Mouse (Mus musculus) liver, embryonic 16.5 days (tissue): ENCODE results near the gene Hspa1l. TPM values are rescaled to one million over a fixed set of nuclear protein-coding genes. Genes with fewer than 3 reads are reported as not detected.
"Not testable (repeated sequence)": the region's sequence is repeated elsewhere in the genome, so short reads cannot be mapped to it uniquely, and the experiment has no call there.

Source experiments
- ATAC-seq: fragments of 200-750 bp; cut with Nextera tagmentation; 2 replicates; pipeline ENCODE4 v1.8.0; 2017; ENCODE audit warnings: low read depth, mild to moderate bottlenecking, moderate number of reproducible peaks, moderate library complexity
- H3K27ac ChIP-seq: fragments of 300-500 bp; sonication (generic); 2 replicates; pipeline ENCODE4 v1.5.1; 2014; ENCODE audit warnings: mild to moderate bottlenecking, low read length
- H3K27me3 ChIP-seq: fragments of 300-500 bp; sonication (generic); 2 replicates; pipeline ENCODE4 v1.6.1; 2014; ENCODE audit warnings: low read depth, low read length, mixed read lengths; ENCODE audit not compliant: control insufficient read depth, insufficient read depth
- H3K36me3 ChIP-seq: fragments of 300-500 bp; sonication (generic); 2 replicates; pipeline ENCODE4 v1.6.1; 2014; ENCODE audit warnings: mild to moderate bottlenecking; ENCODE audit not compliant: control insufficient read depth, insufficient read depth
- H3K4me1 ChIP-seq: fragments of 300-500 bp; sonication (generic); 2 replicates; pipeline ENCODE4 v1.6.1; 2014; ENCODE audit warnings: low read depth, low read length, mixed read lengths; ENCODE audit not compliant: control insufficient read depth
- H3K4me2 ChIP-seq: fragments of 300-500 bp; sonication (generic); 2 replicates; pipeline ENCODE4 v1.6.1; 2014; ENCODE audit warnings: low read depth, low read length, mixed read lengths
- H3K4me3 ChIP-seq: fragments of 300-500 bp; sonication (generic); 2 replicates; pipeline ENCODE4 v1.5.1; 2014; ENCODE audit warnings: low read depth, mild to moderate bottlenecking, low read length
- H3K9ac ChIP-seq: fragments of 300-500 bp; sonication (generic); 2 replicates; pipeline ENCODE4 v1.6.1; 2014; ENCODE audit warnings: low read depth, low read length
- H3K9me3 ChIP-seq: fragments of 300-500 bp; sonication (generic); replicated peaks from 2 replicates; pipeline ENCODE4 v1.6.1; 2016; ENCODE audit warnings: low read length; ENCODE audit not compliant: control insufficient read depth
- WGBS: fragments of 180-500 bp; shearing (Covaris S2); extraction: QIAGEN DNeasy Blood & Tissue Kit; methylation state at CpG from one replicate; pipeline ENCODE4 v1.1.7; 2014; ENCODE audit not compliant: insufficient replicate concordance; 5-methylcytosine and 5-hydroxymethylcytosine counted together
- polyA plus RNA-seq: library from polyadenylated mRNA; unstranded; fragments of >200 nt; fragmentation: Nextera tagmentation; extraction: Ambion mirVana; gene quantifications from 2 replicates; pipeline ENCODE4 v1.2.1, GENCODE M21; 2015

The Hspa1l gene
- polyA plus RNA-seq, 1 experiment from 2014 or later = 0.27 TPM

DNA sequence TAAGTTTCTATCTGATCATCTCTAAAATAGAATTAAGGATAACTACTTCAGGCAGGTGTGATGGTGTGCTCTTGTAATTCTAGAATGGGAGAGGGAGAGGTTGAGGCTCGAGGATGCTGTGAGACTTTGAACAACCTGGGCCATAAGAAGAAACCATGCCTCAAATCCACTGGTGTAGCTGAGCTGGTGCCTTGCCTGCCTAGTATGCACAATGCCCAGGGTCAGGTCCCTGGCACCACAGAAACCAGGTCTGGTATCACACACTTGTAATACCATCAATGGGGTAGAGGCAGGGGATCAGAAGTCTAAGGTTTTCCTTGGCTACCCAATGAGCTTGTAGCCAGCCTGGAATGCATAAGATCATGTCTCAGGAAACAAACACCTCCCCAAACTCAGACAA, 9.7 kb upstream of the Hspa1l start:
- Histone ChIP-seq H3K27me3 (peaks cover 16% of the 10 kb centered on the region), H3K27ac (no peak overlapping the region), H3K4me2 (no peak overlapping the region), H3K4me3 (no peak overlapping the region), H3K9me3 (no peaks in the 10 kb centered on the region), H3K9ac (no peak overlapping the region), H3K36me3 (no peaks in the 10 kb centered on the region), H3K4me1 (peaks cover 12% of the 10 kb centered on the region)
- WGBS = 21% methylated on average over 1 of the region's 1 CpGs
- ATAC-seq = no peak

DNA sequence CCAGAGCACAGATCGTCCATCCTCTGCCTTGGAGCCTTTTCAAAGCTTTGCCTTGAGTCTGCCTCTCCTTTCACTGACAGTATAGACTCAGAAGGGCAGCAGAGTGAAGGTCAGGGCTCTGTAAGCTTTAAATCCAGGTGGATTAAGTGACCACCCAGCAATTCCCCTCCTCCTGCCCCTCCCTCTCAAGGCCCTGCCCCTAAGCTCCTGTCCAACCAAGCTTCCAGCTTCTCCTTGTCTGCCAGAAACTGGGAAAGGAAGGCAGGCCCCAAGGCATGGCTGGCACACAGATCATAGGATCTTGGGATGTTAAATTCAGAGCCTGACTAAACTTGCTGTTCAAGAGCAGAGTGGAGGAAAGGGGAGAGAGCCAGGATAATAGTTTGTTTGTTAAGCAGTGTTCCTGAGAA, 7.9 kb upstream of the Hspa1l start:
- Histone ChIP-seq H3K9me3 (no peaks in the 10 kb centered on the region), H3K4me1 (peaks cover 8% of the 10 kb centered on the region), H3K4me2 (no peak overlapping the region), H3K9ac (no peak overlapping the region), H3K27ac (no peak overlapping the region), H3K27me3 (peaks cover 31% of the 10 kb centered on the region), H3K4me3 (no peak overlapping the region), H3K36me3 (no peaks in the 10 kb centered on the region)
- no peak for ATAC-seq
- WGBS = 50% methylated on average over 1 of the region's 1 CpGs

DNA sequence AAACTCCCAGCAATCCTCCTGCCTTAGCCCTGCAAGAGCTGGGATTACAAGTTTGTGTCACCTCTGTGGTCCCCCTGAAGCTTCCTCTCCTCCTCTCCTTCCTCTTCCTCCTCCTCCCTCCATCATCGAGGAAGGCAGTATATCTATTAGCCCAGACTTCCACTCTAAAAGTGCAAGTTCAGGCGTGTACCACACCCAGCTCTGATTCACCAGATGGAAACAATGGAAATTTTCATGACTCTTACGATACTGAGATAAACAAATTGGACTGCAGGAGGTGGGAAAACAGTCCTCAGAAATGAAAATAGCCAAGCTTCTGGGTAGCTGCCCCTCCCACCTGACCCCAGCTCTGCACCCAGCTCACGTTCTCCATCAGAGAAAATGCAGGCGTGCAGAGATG, 6.9 kb upstream of the Hspa1l start:
- H3K36me3 ChIP-seq = no peaks in the 10 kb centered on the region
- H3K9ac ChIP-seq = no peak overlapping the region
- ATAC-seq = no peak
- H3K4me2 ChIP-seq = no peak overlapping the region
- H3K27me3 ChIP-seq = peaks cover 33% of the 10 kb centered on the region
- no peaks in the 10 kb centered on the region for H3K4me1 ChIP-seq
- H3K27ac ChIP-seq = no peak overlapping the region
- no peaks in the 10 kb centered on the region for H3K9me3 ChIP-seq
- 44% methylated on average over 5 of the region's 5 CpGs for WGBS
- H3K4me3 ChIP-seq = no peak overlapping the region

DNA sequence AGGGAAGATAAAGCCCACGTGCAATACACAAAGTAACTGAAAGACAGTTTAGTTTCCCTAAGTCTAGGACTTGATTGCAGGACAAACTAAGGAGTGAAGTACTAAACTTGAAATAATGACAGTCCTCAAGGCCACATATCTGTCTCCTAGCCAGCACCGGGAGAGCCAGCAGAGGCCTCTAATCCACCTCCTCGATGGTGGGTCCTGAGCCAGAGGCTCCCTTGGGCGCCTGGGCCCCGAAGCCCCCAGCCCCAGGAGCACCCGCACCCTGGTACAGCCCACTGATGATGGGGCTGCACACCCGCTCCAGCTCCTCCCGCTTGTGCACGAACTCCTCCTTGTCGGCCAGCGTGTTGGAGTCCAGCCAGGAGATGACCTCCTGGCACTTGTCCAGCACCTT, 2.7 kb upstream of the Hspa1l start, which contains the start of gene Gm20481:
TSS of gene Gm20481 (plus strand) at position 91 of the 400 bp plus-strand sequence.
- not testable (repeated sequence) for ATAC-seq
- WGBS = 58% methylated on average over 6 of the region's 11 CpGs

DNA sequence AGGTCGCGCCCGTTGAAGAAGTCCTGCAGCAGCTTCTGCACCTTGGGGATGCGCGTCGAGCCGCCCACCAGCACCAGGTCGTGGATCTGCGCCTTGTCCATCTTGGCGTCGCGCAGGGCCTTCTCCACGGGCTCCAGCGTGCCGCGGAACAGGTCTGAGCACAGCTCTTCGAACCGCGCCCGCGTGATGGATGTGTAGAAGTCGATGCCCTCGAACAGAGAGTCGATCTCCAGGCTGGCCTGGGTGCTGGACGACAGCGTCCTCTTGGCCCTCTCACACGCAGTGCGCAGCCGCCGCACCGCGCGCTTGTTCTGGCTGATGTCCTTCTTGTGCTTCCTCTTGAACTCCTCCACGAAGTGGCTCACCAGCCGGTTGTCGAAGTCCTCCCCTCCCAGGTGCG, 1.7 kb upstream of the Hspa1l start:
- not testable (repeated sequence) for H3K9me3 ChIP-seq, H3K4me2 ChIP-seq, H3K27ac ChIP-seq, ATAC-seq, H3K9ac ChIP-seq, H3K4me1 ChIP-seq, H3K4me3 ChIP-seq, H3K36me3 ChIP-seq
- H3K27me3 ChIP-seq = peaks cover 51% of the 10 kb centered on the region
- WGBS = 39% methylated on average over 19 of the region's 37 CpGs

More for the DNA sequence above, 2.7 kb upstream of the Hspa1l start, which contains the start of gene Gm20481:
- not testable (repeated sequence) for H3K9ac ChIP-seq, H3K9me3 ChIP-seq, H3K4me1 ChIP-seq, H3K4me2 ChIP-seq, H3K4me3 ChIP-seq, H3K36me3 ChIP-seq, H3K27ac ChIP-seq
- H3K27me3 ChIP-seq = peaks cover 51% of the 10 kb centered on the region

DNA sequence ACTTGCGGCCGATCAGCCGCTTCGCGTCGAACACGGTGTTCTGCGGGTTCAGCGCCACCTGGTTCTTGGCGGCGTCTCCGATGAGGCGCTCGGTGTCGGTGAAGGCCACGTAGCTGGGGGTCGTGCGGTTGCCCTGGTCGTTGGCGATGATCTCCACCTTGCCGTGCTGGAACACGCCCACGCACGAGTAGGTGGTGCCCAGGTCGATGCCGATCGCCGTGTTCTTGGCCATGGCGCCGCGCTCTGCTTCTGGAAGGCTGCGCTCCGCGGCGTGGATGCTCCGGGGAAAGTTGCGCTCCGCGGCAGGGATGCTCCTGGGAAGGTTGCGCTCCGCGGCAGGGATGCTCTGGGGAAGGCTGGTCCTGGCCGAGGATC, 822 bp upstream of the Hspa1l start:
- not testable (repeated sequence) for H3K36me3 ChIP-seq, H3K9ac ChIP-seq, H3K4me1 ChIP-seq, H3K27ac ChIP-seq, H3K9me3 ChIP-seq
- Histone ChIP-seq H3K4me2 (peak overlapping the region; percentile 63), H3K27me3 (peaks cover 51% of the 10 kb centered on the region), H3K4me3 (peak overlapping the region; percentile 36; the same call in 1 of the 2 replicates)
- ATAC-seq = peak; percentile 10
- WGBS = 4% methylated on average over 18 of the region's 43 CpGs

DNA sequence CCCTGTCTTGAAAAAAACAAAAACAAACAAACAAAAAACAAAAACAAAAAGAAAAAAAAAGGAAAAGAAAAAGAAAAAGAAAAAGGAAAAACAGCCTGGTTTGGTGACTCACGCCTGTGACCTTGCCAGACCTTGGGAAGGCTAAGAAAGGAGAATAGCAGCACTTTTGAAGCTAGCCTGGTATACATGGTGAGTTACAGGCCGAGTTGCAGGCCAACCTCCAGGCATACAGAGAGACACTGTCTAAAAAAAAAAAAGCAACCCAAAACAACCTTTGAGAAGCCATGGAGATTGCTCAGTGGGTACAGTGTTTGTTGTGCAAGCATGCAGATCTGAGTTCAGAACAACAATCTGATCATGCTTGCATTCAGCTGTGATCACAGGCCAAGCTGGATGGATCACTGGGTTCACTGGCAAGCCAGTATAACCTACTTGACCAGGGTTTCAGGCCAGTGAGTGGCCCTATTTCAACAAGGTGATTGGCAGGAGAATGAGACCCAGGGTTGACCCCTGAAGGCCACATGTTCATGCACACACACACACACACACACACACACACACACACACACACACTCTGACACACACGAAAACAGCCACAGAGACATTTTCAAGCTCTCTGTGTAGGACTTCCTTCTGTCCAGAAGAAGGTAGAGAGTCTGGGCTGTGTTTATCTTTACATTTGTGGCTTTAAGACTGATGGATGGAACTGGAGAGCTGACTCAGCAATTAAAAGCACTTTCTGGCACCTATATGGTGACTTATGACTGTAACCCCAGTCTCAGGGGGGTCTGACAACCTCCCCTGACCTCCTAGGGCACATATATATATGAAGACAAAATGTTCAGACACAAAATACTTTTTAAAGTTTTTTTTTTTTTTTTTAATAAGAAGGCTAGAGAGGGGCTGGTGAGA, 3.3 kb downstream of the Hspa1l start:
- 64% methylated on average over 3 of the region's 3 CpGs for WGBS
- Histone ChIP-seq H3K4me2 (no peak overlapping the region), H3K9ac (no peak overlapping the region), H3K36me3 (no peaks in the 10 kb centered on the region), H3K27me3 (peaks cover 22% of the 10 kb centered on the region), H3K9me3 (no peaks in the 10 kb centered on the region), H3K4me3 (no peak overlapping the region), H3K27ac (no peak overlapping the region), H3K4me1 (peaks cover 13% of the 10 kb centered on the region)
- no peak for ATAC-seq

DNA sequence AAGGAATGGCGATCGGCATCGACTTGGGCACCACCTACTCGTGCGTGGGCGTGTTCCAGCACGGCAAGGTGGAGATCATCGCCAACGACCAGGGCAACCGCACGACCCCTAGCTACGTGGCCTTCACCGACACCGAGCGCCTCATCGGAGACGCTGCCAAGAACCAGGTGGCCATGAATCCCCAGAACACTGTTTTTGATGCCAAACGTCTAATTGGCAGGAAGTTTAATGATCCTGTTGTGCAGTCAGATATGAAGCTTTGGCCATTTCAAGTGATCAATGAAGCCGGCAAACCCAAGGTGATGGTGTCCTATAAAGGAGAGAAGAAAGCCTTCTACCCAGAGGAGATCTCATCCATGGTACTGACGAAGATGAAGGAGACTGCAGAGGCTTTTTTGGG, 4.5 kb downstream of the Hspa1l start:
- H3K36me3 ChIP-seq = no peaks in the 10 kb centered on the region
- 85% methylated on average over 20 of the region's 20 CpGs for WGBS
- H3K27ac ChIP-seq = no peak overlapping the region
- H3K9me3 ChIP-seq = no peaks in the 10 kb centered on the region
- ATAC-seq = no peak
- no peak overlapping the region for H3K9ac ChIP-seq
- H3K4me1 ChIP-seq = peaks cover 15% of the 10 kb centered on the region
- no peak overlapping the region for H3K4me2 ChIP-seq
- H3K4me3 ChIP-seq = no peak overlapping the region
- H3K27me3 ChIP-seq = peaks cover 19% of the 10 kb centered on the region

DNA sequence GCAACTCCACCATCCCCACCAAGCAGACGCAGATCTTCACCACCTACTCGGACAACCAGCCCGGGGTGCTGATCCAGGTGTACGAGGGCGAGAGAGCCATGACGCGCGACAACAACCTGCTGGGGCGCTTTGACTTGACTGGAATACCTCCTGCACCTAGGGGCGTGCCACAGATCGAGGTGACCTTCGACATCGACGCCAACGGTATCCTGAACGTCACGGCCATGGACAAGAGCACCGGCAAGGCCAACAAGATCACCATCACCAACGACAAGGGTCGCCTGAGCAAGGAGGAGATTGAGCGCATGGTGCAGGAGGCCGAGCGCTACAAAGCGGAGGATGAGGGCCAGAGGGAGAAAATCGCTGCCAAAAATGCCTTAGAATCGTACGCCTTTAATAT, 5.7 kb downstream of the Hspa1l start:
- Histone ChIP-seq H3K27me3 (peaks cover 8% of the 10 kb centered on the region), H3K9ac (no peak overlapping the region), H3K4me1 (peaks cover 16% of the 10 kb centered on the region), H3K9me3 (no peaks in the 10 kb centered on the region), H3K27ac (no peak overlapping the region), H3K4me2 (no peak overlapping the region), H3K4me3 (no peak overlapping the region), H3K36me3 (no peaks in the 10 kb centered on the region)
- 84% methylated on average over 27 of the region's 27 CpGs for WGBS
- no peak for ATAC-seq
